Mouse (Mus musculus) small intestine, adult 2 months (tissue): ENCODE measurements at regions not wholly inside any gene's neighbourhood (a gene's known extent, or its start where the extent isn't known, plus 50 kb on each side); places are given as distances from the start of the nearest gene placed in this dataset.

Experiments
- H3K27ac ChIP-seq: fragments of 200-500 bp; 2 replicates; pipeline ENCODE4 v1.5.1; 2012; ENCODE audit warnings: low read depth, low read length, control low read depth, inconsistent platforms; ENCODE audit not compliant: insufficient read depth
- H3K27me3 ChIP-seq: fragments of 200-500 bp; 2 replicates; pipeline ENCODE4 v1.6.1; 2012; ENCODE audit warnings: mild to moderate bottlenecking, moderate library complexity, low read length, inconsistent platforms; ENCODE audit not compliant: control insufficient read depth, insufficient read depth
- H3K36me3 ChIP-seq: fragments of 200-500 bp; 2 replicates; pipeline ENCODE4 v1.6.1; 2012; ENCODE audit warnings: mild to moderate bottlenecking, low read length, control low read depth, inconsistent platforms; ENCODE audit not compliant: control insufficient read depth, insufficient read depth
- H3K4me1 ChIP-seq: fragments of 200-500 bp; 2 replicates; pipeline ENCODE4 v1.6.1; 2012; ENCODE audit warnings: low read length, inconsistent platforms, mixed read lengths; ENCODE audit not compliant: control insufficient read depth, insufficient read depth, insufficient read length
- H3K4me3 ChIP-seq: fragments of 200-500 bp; 2 replicates; pipeline ENCODE4 v1.5.1; 2012; ENCODE audit warnings: low read depth, mild to moderate bottlenecking, control low read depth, inconsistent platforms, low read length, moderate library complexity
- CTCF ChIP-seq: fragments of 200-500 bp; IDR thresholded peaks from 2 replicates; pipeline ENCODE4 v1.5.1; 2012; ENCODE audit warnings: low read depth, mild to moderate bottlenecking, control low read depth, inconsistent platforms, low read length, moderate library complexity, mixed read lengths; ENCODE audit not compliant: insufficient replicate concordance, insufficient read length; ENCODE audit errors: extremely low read depth
- POLR2A ChIP-seq: fragments of 200-500 bp; IDR thresholded peaks from 2 replicates; pipeline ENCODE4 v1.6.1; 2012; ENCODE audit warnings: low read depth, mild to moderate bottlenecking, control low read depth, inconsistent platforms, low read length, moderate library complexity
- WGBS: fragments of 180-500 bp; shearing (Covaris S2); methylation state at CpG from one replicate; pipeline ENCODE4 v1.1.7; 2018; 5-methylcytosine and 5-hydroxymethylcytosine counted together

GRCm38 (mm10) chr8:91873232-91873631 lies 71.4 kb upstream of the Irx3 start:
- peaks cover 2% of the 10 kb centered on the region; the same call in 1 of the 2 replicates for H3K4me1 ChIP-seq
- H3K27ac ChIP-seq = no peak overlapping the region
- H3K27me3 ChIP-seq = 0 out of 2 replicates have a peak, but pooled peaks cover 3% of the 10 kb centered on the region
- no peak for TF ChIP-seq CTCF
- TF ChIP-seq POLR2A = no peak
- 26% methylated on average over 5 of the region's 5 CpGs for WGBS
- H3K36me3 ChIP-seq = no peaks in the 10 kb centered on the region
- H3K4me3 ChIP-seq = no peak overlapping the region

- no peak overlapping the region for H3K27ac ChIP-seq
- TF ChIP-seq POLR2A (no peak), CTCF (no peak)
- 0 out of 2 replicates have a peak, but pooled peaks cover 3% of the 10 kb centered on the region for H3K27me3 ChIP-seq
- H3K4me3 ChIP-seq = no peak overlapping the region
- H3K4me1 ChIP-seq = peaks cover 2% of the 10 kb centered on the region; the same call in 1 of the 2 replicates
- H3K36me3 ChIP-seq = no peaks in the 10 kb centered on the region
- 13% methylated on average over 29 of the region's 29 CpGs for WGBS
These were observed 70.6 kb upstream of the Irx3 start for GRCm38 (mm10) chr8:91872278-91873115.

GRCm38 (mm10) chr8:91867069-91867468 lies 65.2 kb upstream of the Irx3 start:
- H3K27me3 ChIP-seq = no peaks in the 10 kb centered on the region
- no peaks in the 10 kb centered on the region for H3K4me1 ChIP-seq
- TF ChIP-seq CTCF = no peak
- TF ChIP-seq POLR2A = no peak
- H3K36me3 ChIP-seq = no peaks in the 10 kb centered on the region
- no peak overlapping the region for H3K27ac ChIP-seq
- 46% methylated on average over 7 of the region's 7 CpGs for WGBS
- H3K4me3 ChIP-seq = no peak overlapping the region

GRCm38 (mm10) chr8:91866076-91866475 lies 64.2 kb upstream of the Irx3 start:
- Histone ChIP-seq H3K4me1 (no peaks in the 10 kb centered on the region), H3K27me3 (no peaks in the 10 kb centered on the region), H3K36me3 (no peaks in the 10 kb centered on the region), H3K4me3 (no peak overlapping the region), H3K27ac (no peak overlapping the region)
- no peak for TF ChIP-seq CTCF
- TF ChIP-seq POLR2A = no peak
- 63% methylated on average over 7 of the region's 7 CpGs for WGBS

GRCm38 (mm10) chr8:91865361-91865760 lies 63.5 kb upstream of the Irx3 start:
- Histone ChIP-seq H3K27ac (no peak overlapping the region), H3K27me3 (no peaks in the 10 kb centered on the region), H3K36me3 (no peaks in the 10 kb centered on the region), H3K4me3 (no peak overlapping the region), H3K4me1 (no peaks in the 10 kb centered on the region)
- WGBS = 29% methylated on average over 10 of the region's 10 CpGs
- no peak for TF ChIP-seq CTCF
- no peak for TF ChIP-seq POLR2A

- no peaks in the 10 kb centered on the region for H3K4me1 ChIP-seq
- no peak overlapping the region for H3K27ac ChIP-seq
- H3K36me3 ChIP-seq = no peaks in the 10 kb centered on the region
- WGBS = 66% methylated on average over 4 of the region's 4 CpGs
- TF ChIP-seq CTCF (no peak), POLR2A (no peak)
- no peaks in the 10 kb centered on the region for H3K27me3 ChIP-seq
- no peak overlapping the region for H3K4me3 ChIP-seq
These were observed 61.6 kb upstream of the Irx3 start for GRCm38 (mm10) chr8:91863505-91863904.

GRCm38 (mm10) chr8:91855881-91856280 lies 54.0 kb upstream of the Irx3 start:
- H3K4me3 ChIP-seq = no peak overlapping the region
- 78% methylated on average over 14 of the region's 14 CpGs for WGBS
- no peak for TF ChIP-seq CTCF
- no peak for TF ChIP-seq POLR2A

More at GRCm38 (mm10) chr8:91855881-91856280, 54.0 kb upstream of the Irx3 start:
- Histone ChIP-seq H3K36me3 (no peaks in the 10 kb centered on the region), H3K27ac (no peak overlapping the region), H3K27me3 (no peaks in the 10 kb centered on the region), H3K4me1 (peaks cover 2% of the 10 kb centered on the region)
